Mouse (Mus musculus) ES-E14 (cell line): ENCODE data around the gene Mapk14.

ENCODE experiments used
- CHD2 ChIP-seq: IDR thresholded peaks from 2 replicates; pipeline ENCODE4 v1.6.1; 2014; ENCODE audit warnings: mild to moderate bottlenecking, low read depth, low read length, inconsistent platforms
- HCFC1 ChIP-seq: IDR thresholded peaks from 2 replicates; pipeline ENCODE4 v1.6.1; 2012; ENCODE audit warnings: low read length, inconsistent platforms, borderline replicate concordance; ENCODE audit not compliant: insufficient read depth
- MAFK ChIP-seq: IDR thresholded peaks from 2 replicates; pipeline ENCODE4 v1.6.1; 2014; ENCODE audit warnings: mild to moderate bottlenecking, low read depth, low read length, inconsistent platforms; ENCODE audit not compliant: insufficient read depth
- ZC3H11A ChIP-seq: IDR thresholded peaks from 2 replicates; pipeline ENCODE4 v1.6.1; 2012; ENCODE audit warnings: low read depth, mild to moderate bottlenecking, inconsistent platforms, low read length, borderline replicate concordance

- TF ChIP-seq MAFK = no peak
- no peak for TF ChIP-seq CHD2
- TF ChIP-seq HCFC1 = no peak
- no peak for TF ChIP-seq ZC3H11A
These were observed 40.9 kb upstream of the Mapk14 start for GRCm38 (mm10) chr17:28650268-28650667.
